Mouse (Mus musculus) bone marrow, adult 2 months (tissue): ENCODE measurements around the gene Nkx2-5. TPM values are rescaled to one million over a fixed set of nuclear protein-coding genes. Genes with fewer than 3 reads are reported as not detected.

Experiments
- H3K27ac ChIP-seq: fragments of 200-500 bp; 2 replicates; pipeline ENCODE4 v1.5.1; 2012; ENCODE audit warnings: low read depth, mild to moderate bottlenecking, control low read depth, inconsistent platforms, low read length; ENCODE audit not compliant: control insufficient read depth, poor library complexity, insufficient read depth
- H3K4me1 ChIP-seq: fragments of 200-500 bp; 2 replicates; pipeline ENCODE4 v1.6.1; 2011; ENCODE audit warnings: low read length; ENCODE audit not compliant: control insufficient read depth, insufficient read depth
- H3K4me3 ChIP-seq: fragments of 200-500 bp; replicated peaks from 2 replicates; pipeline ENCODE3; 2011; ENCODE audit warnings: mild to moderate bottlenecking, low read depth, low read length, control low read depth; ENCODE audit not compliant: control insufficient read depth
- CTCF ChIP-seq: fragments of 200-500 bp; IDR thresholded peaks from 2 replicates; pipeline ENCODE4 v1.5.1; 2011; ENCODE audit warnings: low read length, control low read depth; ENCODE audit not compliant: control insufficient read depth, insufficient read depth
- POLR2A ChIP-seq: fragments of 200-500 bp; IDR thresholded peaks from 2 replicates; pipeline ENCODE4 v1.6.1; 2011; ENCODE audit warnings: low read depth, mild to moderate bottlenecking, control low read depth, low read length, borderline replicate concordance; ENCODE audit not compliant: control insufficient read depth
- WGBS: fragments of 180-500 bp; shearing (Covaris S2); methylation state at CpG from one replicate; pipeline ENCODE4 v1.1.7; 2018; 5-methylcytosine and 5-hydroxymethylcytosine counted together
- polyA plus RNA-seq: library from polyadenylated mRNA; stranded (reverse); fragments of >200 nt; gene quantifications from 2 replicates; pipeline ENCODE4 v1.2.4, GENCODE M21; 2011; ENCODE audit warnings: low replicate concordance; ENCODE audit not compliant: missing spikeins, insufficient read depth, insufficient read length

The Nkx2-5 gene
- polyA plus RNA-seq, 1 experiment = not detected

DNA sequence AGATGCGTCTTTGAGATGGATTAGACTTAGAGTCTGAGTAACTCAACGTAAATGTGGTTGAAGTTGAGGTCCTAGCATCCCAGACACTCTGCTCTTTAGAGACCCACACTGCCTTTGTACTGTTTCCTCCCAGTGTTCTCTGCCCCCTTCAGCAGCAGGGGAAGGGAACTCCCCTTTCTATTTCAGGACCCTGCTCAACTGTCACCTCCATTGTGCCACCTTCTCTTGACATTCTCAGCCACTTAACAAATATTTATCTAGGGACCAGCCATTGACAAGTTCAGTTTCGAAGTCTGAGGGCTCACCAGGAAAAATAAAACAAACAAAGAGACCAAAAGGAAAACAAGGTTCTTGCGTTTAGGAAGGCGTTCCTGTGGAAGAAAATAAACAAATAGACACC lies 19.5 kb upstream of the Nkx2-5 start:
- WGBS = 27% methylated on average over 5 of the region's 5 CpGs
- Histone ChIP-seq H3K4me1 (no peaks in the 10 kb centered on the region), H3K27ac (no peak overlapping the region), H3K4me3 (no peak overlapping the region)
- TF ChIP-seq POLR2A (no peak), CTCF (no peak)

- no peak overlapping the region for H3K27ac ChIP-seq
- no peak for TF ChIP-seq POLR2A
- no peak for TF ChIP-seq CTCF
- no peaks in the 10 kb centered on the region for H3K4me1 ChIP-seq
- no peak overlapping the region for H3K4me3 ChIP-seq
- WGBS = 50% methylated on average over 4 of the region's 4 CpGs
Observed at GRCm38 (mm10) chr17:26861793-26862192, 17.0 kb upstream of the Nkx2-5 start.

DNA sequence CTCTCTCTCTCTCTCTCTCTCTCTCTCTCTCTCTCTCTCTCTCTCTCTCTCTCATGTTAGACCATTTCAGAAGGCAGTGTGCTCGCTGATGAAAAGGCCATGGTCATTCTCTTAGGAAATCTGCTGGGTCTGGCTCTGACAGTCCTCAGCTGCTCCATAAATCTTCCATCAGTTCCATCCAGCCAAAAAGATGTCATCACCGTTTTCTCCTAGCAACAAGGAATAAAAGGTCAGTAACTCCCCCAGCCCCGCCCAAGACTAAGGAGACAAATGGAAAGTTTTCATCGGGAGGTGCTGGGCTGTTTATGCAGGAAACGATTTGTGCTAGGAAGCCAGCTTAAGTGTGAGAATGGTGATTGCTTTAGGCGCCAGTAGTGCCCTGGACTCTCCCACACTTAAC lies 16.6 kb upstream of the Nkx2-5 start:
- WGBS = 13% methylated on average over 6 of the region's 6 CpGs
- no peak overlapping the region for H3K4me3 ChIP-seq
- TF ChIP-seq POLR2A (no peak), CTCF (no peak)
- H3K4me1 ChIP-seq = no peaks in the 10 kb centered on the region
- no peak overlapping the region for H3K27ac ChIP-seq

DNA sequence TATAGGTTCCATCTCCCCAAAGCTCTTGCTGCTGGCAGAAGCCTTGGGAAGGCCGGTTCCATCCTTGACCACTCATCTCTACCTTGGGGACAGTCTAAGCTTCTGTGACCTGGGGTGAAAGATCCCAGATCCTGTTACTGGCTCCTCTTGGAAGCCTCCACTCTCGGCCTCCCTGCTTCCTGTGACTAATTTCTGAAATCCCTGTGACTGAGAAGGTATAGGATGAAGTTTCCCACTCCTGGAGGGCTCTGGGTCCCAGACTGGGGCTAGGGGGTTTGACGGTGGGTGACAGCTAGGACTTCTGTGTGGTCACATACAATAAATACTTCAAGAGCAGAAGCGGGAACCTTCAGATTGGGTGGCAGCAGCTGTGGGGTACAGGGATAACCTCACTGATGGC lies 16.1 kb upstream of the Nkx2-5 start:
- TF ChIP-seq POLR2A (no peak), CTCF (no peak)
- H3K4me1 ChIP-seq = no peaks in the 10 kb centered on the region
- WGBS = 15% methylated on average over 4 of the region's 4 CpGs
- no peak overlapping the region for H3K27ac ChIP-seq
- no peak overlapping the region for H3K4me3 ChIP-seq

- Histone ChIP-seq H3K27ac (no peak overlapping the region), H3K4me3 (no peak overlapping the region), H3K4me1 (no peaks in the 10 kb centered on the region)
- 14% methylated on average over 4 of the region's 4 CpGs for WGBS
- TF ChIP-seq POLR2A (no peak), CTCF (no peak)
Observed at GRCm38 (mm10) chr17:26852262-26852661, 7.5 kb upstream of the Nkx2-5 start.

DNA sequence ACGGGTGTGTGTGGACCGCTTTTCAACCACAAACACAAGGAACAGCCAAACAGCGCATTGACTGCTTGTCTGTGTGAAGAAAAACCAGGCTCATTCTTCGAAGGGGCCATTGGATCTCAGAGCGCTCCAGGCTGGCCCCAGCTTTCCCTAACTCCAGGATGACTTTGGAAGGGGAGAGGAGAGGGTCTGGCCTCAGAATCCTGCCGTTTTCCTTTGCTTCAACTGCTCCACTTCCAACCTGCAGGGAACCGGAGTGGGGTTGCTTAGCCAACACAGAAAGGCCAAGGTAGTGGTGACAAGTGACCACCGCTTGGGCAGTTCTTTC lies 6.3 kb upstream of the Nkx2-5 start:
- TF ChIP-seq CTCF (no peak), POLR2A (no peak)
- Histone ChIP-seq H3K27ac (no peak overlapping the region), H3K4me1 (no peaks in the 10 kb centered on the region), H3K4me3 (no peak overlapping the region)
- WGBS = 26% methylated on average over 8 of the region's 8 CpGs

GRCm38 (mm10) chr17:26850358-26851135 lies 5.7 kb upstream of the Nkx2-5 start:
- 2% methylated on average over 48 of the region's 48 CpGs for WGBS
- no peak overlapping the region for H3K4me3 ChIP-seq
- H3K27ac ChIP-seq = no peak overlapping the region
- TF ChIP-seq POLR2A (no peak), CTCF (no peak)
- H3K4me1 ChIP-seq = no peaks in the 10 kb centered on the region

DNA sequence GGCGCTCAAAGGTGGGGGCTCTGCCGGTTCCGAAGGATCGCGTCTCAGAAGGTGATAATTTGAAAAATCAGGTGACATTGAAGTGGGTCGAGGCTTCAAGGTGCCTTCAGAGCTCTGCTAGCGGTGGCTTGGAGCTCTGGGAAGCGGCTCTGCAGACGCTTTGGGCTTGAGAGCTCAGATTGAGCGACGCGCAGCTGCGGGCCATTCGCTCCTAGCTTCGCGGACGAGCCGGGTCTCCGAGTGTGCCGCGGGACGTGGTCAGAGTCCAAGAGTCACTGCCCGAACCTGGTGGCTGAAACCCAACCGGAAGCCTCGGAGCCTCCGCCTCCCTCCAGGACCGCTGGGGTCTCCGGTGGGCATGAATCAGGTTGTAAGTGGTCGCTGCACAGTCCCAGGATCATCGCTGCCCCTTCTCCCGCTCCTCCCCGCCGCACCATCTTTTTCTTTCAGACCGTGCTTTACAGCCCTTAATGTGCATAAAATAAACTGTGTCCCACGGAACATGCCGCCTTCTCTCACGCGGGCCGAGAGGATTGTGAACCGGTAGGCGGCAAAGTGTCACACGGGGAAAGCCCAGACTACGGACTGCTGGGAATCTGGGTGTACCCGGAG lies 5.0 kb upstream of the Nkx2-5 start:
- 2% methylated on average over 44 of the region's 44 CpGs for WGBS
- Histone ChIP-seq H3K4me1 (no peaks in the 10 kb centered on the region), H3K4me3 (no peak overlapping the region), H3K27ac (no peak overlapping the region)
- no peak for TF ChIP-seq CTCF
- TF ChIP-seq POLR2A = no peak

DNA sequence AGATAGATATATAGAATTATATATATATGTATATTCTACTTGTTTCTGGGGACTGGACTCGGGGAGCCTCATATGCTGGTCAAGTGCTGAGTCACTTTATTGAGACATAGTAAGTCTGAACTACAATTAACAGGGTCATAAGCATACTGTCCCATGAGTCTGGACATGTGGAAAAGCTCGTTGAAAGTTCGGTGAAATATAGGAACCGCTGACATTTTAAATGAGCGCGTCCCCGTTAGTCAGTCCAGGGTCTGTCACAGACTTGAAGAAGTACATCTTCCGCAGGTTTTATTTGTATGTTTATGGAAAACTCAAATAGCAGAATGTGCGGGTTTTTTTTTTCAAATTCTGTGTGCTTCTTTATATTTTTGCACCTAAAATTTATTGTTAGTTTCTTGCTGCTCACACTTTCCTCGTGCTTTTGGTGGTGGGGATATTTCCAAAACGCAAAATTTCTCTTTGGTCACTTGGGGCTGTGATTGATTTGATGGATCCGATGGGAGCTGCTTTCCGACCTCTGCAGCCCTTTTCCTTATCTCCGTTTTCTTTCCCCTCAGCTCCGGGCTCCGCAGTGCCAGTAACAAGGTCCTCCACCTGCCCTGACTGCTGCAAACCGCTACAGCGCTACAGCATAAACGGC lies 4.4 kb upstream of the Nkx2-5 start:
- no peak overlapping the region for H3K27ac ChIP-seq
- H3K4me3 ChIP-seq = no peak overlapping the region
- TF ChIP-seq POLR2A = no peak
- TF ChIP-seq CTCF = no peak
- 10% methylated on average over 19 of the region's 19 CpGs for WGBS
- no peaks in the 10 kb centered on the region for H3K4me1 ChIP-seq
